Mouse (Mus musculus): Measurements from ENCODE around the gene Kctd12. TPM values are rescaled to one million over a fixed set of nuclear protein-coding genes. Genes with fewer than 3 reads are reported as not detected.

Kctd12 gene
- polyA plus RNA-seq, 1 experiment from 2014 or later: 23.2 TPM

DNA sequence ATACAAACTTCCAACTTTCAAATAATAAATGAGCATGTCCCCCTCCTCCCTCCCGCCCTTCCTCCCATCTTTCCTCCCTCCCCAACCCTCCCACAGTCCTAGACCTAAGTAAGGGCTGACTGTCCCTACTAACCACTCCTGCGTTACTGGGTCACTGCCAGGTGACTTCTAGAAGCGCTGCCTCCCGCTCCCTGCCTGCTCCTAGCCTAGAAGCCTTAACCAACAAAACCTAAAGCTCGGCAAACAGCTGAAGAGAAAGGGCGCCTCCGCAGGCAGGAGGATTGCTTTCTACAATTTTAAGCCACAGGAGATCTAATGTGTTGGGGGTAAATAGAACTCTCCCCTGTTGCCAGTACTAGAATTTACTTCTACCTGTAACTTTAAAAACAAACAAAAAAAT, 2.0 kb downstream of the Kctd12 start:
- no peaks in the 10 kb centered on the region for H3K9me3 ChIP-seq (ENCODE audit: control insufficient read depth, low read depth, low read length)
- peak overlapping the region; percentile 55; the same call in 1 of the 2 replicates for H3K9ac ChIP-seq (replicated peaks; ENCODE audit: low read depth, low read length)
- H3K27me3 ChIP-seq (ENCODE audit: control insufficient read depth, insufficient read depth, low read length): no peaks in the 10 kb centered on the region
- no peak for ATAC-seq (ENCODE audit: insufficient number of reproducible peaks, insufficient read depth, low FRiP score, low read depth)
- peak overlapping the region; percentile 80 for H3K4me3 ChIP-seq (ENCODE audit: low read depth, low read length)
- H3K27ac ChIP-seq (ENCODE audit: low read length): no peak overlapping the region
- peak overlapping the region; percentile 92 for H3K4me2 ChIP-seq (replicated peaks; ENCODE audit: low read depth, low read length)
- no peaks in the 10 kb centered on the region for H3K36me3 ChIP-seq (ENCODE audit: control insufficient read depth, insufficient read depth, low read length)
- 14% methylated on average over 7 of the region's 7 CpGs for WGBS
- H3K4me1 ChIP-seq (ENCODE audit: control insufficient read depth, insufficient read depth, low read length): no peaks in the 10 kb centered on the region

GRCm38 (mm10) chr14:102979831-102980230, 2.6 kb downstream of the Kctd12 start:
- Histone ChIP-seq H3K27me3 (ENCODE audit: control insufficient read depth, insufficient read depth, low read length) (no peaks in the 10 kb centered on the region), H3K4me2 (replicated peaks; ENCODE audit: low read depth, low read length) (peak overlapping the region; percentile 92), H3K9ac (replicated peaks; ENCODE audit: low read depth, low read length) (no peak overlapping the region), H3K27ac (ENCODE audit: low read length) (no peak overlapping the region), H3K4me1 (ENCODE audit: control insufficient read depth, insufficient read depth, low read length) (no peaks in the 10 kb centered on the region), H3K4me3 (ENCODE audit: low read depth, low read length) (peak overlapping the region; percentile 80), H3K9me3 (ENCODE audit: control insufficient read depth, low read depth, low read length) (no peaks in the 10 kb centered on the region), H3K36me3 (ENCODE audit: control insufficient read depth, insufficient read depth, low read length) (no peaks in the 10 kb centered on the region)
- WGBS: 11% methylated on average over 10 of the region's 10 CpGs
- ATAC-seq (ENCODE audit: insufficient number of reproducible peaks, insufficient read depth, low FRiP score, low read depth): no peak

DNA sequence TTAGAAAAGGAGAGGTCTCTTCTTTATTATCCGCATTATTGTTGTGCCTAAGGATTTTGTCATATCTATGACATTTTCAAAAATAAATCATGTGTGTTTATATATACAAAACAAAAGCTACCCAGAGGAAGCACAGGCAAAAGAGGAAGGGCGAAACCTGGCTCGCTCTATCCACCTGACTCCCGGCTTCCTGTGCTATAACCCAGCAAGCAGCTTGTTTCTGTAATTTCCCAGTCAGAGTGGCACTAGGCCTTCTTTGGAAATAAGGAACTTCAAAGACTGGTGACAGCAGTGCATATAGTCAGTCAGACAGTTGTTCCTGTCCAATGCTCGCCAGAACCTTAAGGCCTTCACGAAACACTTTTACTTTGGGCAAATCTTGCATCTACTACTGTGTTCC, 6.6 kb downstream of the Kctd12 start:
- Histone ChIP-seq H3K4me2 (replicated peaks; ENCODE audit: low read depth, low read length) (no peak overlapping the region), H3K27ac (ENCODE audit: low read length) (no peak overlapping the region), H3K9me3 (ENCODE audit: control insufficient read depth, low read depth, low read length) (no peaks in the 10 kb centered on the region), H3K9ac (replicated peaks; ENCODE audit: low read depth, low read length) (no peak overlapping the region), H3K4me1 (ENCODE audit: control insufficient read depth, insufficient read depth, low read length) (no peaks in the 10 kb centered on the region), H3K36me3 (ENCODE audit: control insufficient read depth, insufficient read depth, low read length) (no peaks in the 10 kb centered on the region), H3K27me3 (ENCODE audit: control insufficient read depth, insufficient read depth, low read length) (no peaks in the 10 kb centered on the region), H3K4me3 (ENCODE audit: low read depth, low read length) (no peak overlapping the region)
- 84% methylated on average over 6 of the region's 6 CpGs for WGBS
- ATAC-seq (ENCODE audit: insufficient number of reproducible peaks, insufficient read depth, low FRiP score, low read depth): no peak

- no peak overlapping the region for H3K9ac ChIP-seq (replicated peaks; ENCODE audit: low read depth, low read length)
- 79% methylated on average over 5 of the region's 5 CpGs for WGBS
- H3K4me2 ChIP-seq (replicated peaks; ENCODE audit: low read depth, low read length): no peak overlapping the region
Measured at GRCm38 (mm10) chr14:102968824-102969223, 13.6 kb downstream of the Kctd12 start.

DNA sequence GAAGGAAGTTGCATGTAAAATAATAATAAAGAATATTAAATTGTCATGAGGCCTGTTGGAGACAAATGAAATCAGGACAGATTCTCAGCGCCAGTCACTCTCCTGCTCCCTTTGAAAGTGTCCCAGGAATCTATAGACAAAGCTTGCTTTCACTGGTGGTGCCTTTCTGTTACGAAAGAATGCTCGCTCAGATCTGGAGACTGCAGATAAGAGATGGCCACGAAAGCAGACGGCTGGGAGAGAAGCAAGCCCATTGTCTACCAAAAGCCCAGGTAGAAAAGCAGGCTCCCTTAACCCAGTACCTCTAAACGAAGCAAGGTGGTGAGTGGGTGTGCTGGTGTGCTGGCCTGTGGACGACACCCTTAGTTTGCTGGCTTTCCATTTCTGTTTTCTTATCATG, 16.2 kb downstream of the Kctd12 start:
- no peak overlapping the region for H3K9ac ChIP-seq (replicated peaks; ENCODE audit: low read depth, low read length)
- H3K4me1 ChIP-seq (ENCODE audit: control insufficient read depth, insufficient read depth, low read length): no peaks in the 10 kb centered on the region
- no peaks in the 10 kb centered on the region for H3K36me3 ChIP-seq (ENCODE audit: control insufficient read depth, insufficient read depth, low read length)
- WGBS: 44% methylated on average over 7 of the region's 7 CpGs
- no peak overlapping the region for H3K4me2 ChIP-seq (replicated peaks; ENCODE audit: low read depth, low read length)
- no peaks in the 10 kb centered on the region for H3K27me3 ChIP-seq (ENCODE audit: control insufficient read depth, insufficient read depth, low read length)
- H3K27ac ChIP-seq (ENCODE audit: low read length): no peak overlapping the region
- no peak overlapping the region for H3K4me3 ChIP-seq (ENCODE audit: low read depth, low read length)
- ATAC-seq (ENCODE audit: insufficient number of reproducible peaks, insufficient read depth, low FRiP score, low read depth): no peak
- H3K9me3 ChIP-seq (ENCODE audit: control insufficient read depth, low read depth, low read length): no peaks in the 10 kb centered on the region

More at GRCm38 (mm10) chr14:102968824-102969223, 13.6 kb downstream of the Kctd12 start:
- Histone ChIP-seq H3K27me3 (ENCODE audit: control insufficient read depth, insufficient read depth, low read length) (no peaks in the 10 kb centered on the region), H3K4me1 (ENCODE audit: control insufficient read depth, insufficient read depth, low read length) (no peaks in the 10 kb centered on the region), H3K9me3 (ENCODE audit: control insufficient read depth, low read depth, low read length) (no peaks in the 10 kb centered on the region), H3K36me3 (ENCODE audit: control insufficient read depth, insufficient read depth, low read length) (no peaks in the 10 kb centered on the region), H3K27ac (ENCODE audit: low read length) (no peak overlapping the region), H3K4me3 (ENCODE audit: low read depth, low read length) (no peak overlapping the region)
- ATAC-seq (ENCODE audit: insufficient number of reproducible peaks, insufficient read depth, low FRiP score, low read depth): no peak

DNA sequence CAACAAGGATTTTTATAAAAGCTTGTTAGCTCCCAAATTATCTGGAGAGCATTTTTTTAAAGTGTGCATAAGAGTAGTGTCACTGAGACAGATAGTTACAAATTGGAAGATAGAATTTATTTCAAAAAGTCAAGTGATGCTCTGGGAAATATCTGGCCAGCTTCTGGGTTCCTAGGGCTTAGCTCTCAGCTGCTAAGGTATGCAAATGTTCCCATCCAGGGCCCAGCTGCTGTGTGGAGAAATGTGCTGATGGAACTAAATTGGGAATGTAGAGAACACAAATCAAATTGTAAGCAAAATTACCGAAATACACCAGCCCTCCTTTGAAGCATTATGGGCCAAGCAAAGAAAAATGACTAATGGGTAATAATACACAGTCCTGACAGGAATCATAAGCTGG, 16.6 kb downstream of the Kctd12 start:
- H3K4me3 ChIP-seq (ENCODE audit: low read depth, low read length): no peak overlapping the region
- WGBS: 42% methylated on average over 1 of the region's 1 CpGs

DNA sequence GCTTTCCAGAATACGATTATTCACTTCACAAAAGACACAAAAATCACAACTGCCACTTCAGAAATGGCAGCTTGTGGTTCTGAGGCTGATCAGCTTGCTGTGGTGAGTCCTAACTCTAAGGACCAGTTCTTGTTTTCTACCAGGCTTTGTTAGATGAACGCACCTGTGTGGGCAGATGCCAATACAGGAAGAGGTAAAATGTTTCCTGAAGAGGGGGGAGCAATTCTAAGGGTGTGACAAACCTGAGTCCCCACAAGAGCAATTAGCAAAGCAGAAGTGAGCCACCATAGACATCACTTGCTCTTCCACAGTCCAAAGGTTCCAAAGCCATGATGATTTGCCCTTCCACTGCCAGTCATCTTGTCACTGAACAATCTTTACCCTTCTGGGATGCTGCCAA, 20.4 kb downstream of the Kctd12 start:
- 82% methylated on average over 2 of the region's 2 CpGs for WGBS
- H3K27ac ChIP-seq (ENCODE audit: low read length): no peak overlapping the region
- H3K4me1 ChIP-seq (ENCODE audit: control insufficient read depth, insufficient read depth, low read length): no peaks in the 10 kb centered on the region
- no peaks in the 10 kb centered on the region for H3K9me3 ChIP-seq (ENCODE audit: control insufficient read depth, low read depth, low read length)
- no peaks in the 10 kb centered on the region for H3K36me3 ChIP-seq (ENCODE audit: control insufficient read depth, insufficient read depth, low read length)
- no peak overlapping the region for H3K9ac ChIP-seq (replicated peaks; ENCODE audit: low read depth, low read length)
- H3K27me3 ChIP-seq (ENCODE audit: control insufficient read depth, insufficient read depth, low read length): no peaks in the 10 kb centered on the region
- no peak overlapping the region for H3K4me3 ChIP-seq (ENCODE audit: low read depth, low read length)
- ATAC-seq (ENCODE audit: insufficient number of reproducible peaks, insufficient read depth, low FRiP score, low read depth): no peak
- no peak overlapping the region for H3K4me2 ChIP-seq (replicated peaks; ENCODE audit: low read depth, low read length)

More for the DNA sequence above, 16.6 kb downstream of the Kctd12 start:
- Histone ChIP-seq H3K9ac (replicated peaks; ENCODE audit: low read depth, low read length) (no peak overlapping the region), H3K27me3 (ENCODE audit: control insufficient read depth, insufficient read depth, low read length) (no peaks in the 10 kb centered on the region), H3K27ac (ENCODE audit: low read length) (no peak overlapping the region), H3K9me3 (ENCODE audit: control insufficient read depth, low read depth, low read length) (no peaks in the 10 kb centered on the region), H3K4me1 (ENCODE audit: control insufficient read depth, insufficient read depth, low read length) (no peaks in the 10 kb centered on the region), H3K36me3 (ENCODE audit: control insufficient read depth, insufficient read depth, low read length) (no peaks in the 10 kb centered on the region), H3K4me2 (replicated peaks; ENCODE audit: low read depth, low read length) (no peak overlapping the region)
- ATAC-seq (ENCODE audit: insufficient number of reproducible peaks, insufficient read depth, low FRiP score, low read depth): 0 out of 2 replicates have a peak, but pooled peaks have one; percentile 14

DNA sequence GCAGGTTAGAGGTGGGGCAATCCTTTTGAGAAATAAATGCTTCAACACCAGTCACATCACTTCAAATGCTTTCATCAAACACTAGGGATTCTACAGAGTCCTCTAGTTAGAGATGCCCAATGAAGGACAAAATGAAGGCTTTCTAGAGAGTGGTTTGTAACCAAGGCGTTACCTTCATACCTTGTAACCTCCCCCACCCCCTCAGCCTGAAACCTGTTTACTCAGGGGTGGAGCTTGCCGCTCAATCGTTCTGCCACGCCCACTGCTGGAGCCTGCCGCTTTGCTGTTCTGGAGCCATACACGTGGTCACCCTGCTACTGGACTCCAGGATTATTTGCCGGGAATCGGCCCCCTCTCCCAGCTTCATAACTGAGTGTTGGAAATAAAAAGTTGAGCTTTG, 28.9 kb downstream of the Kctd12 start:
- no peak overlapping the region for H3K4me2 ChIP-seq (replicated peaks; ENCODE audit: low read depth, low read length)
- no peaks in the 10 kb centered on the region for H3K36me3 ChIP-seq (ENCODE audit: control insufficient read depth, insufficient read depth, low read length)
- H3K27me3 ChIP-seq (ENCODE audit: control insufficient read depth, insufficient read depth, low read length): no peaks in the 10 kb centered on the region
- 0 out of 2 replicates have a peak, but pooled peaks have one; percentile 49 for ATAC-seq (ENCODE audit: insufficient number of reproducible peaks, insufficient read depth, low FRiP score, low read depth)
- H3K4me1 ChIP-seq (ENCODE audit: control insufficient read depth, insufficient read depth, low read length): no peaks in the 10 kb centered on the region
- H3K4me3 ChIP-seq (ENCODE audit: low read depth, low read length): no peak overlapping the region
- H3K27ac ChIP-seq (ENCODE audit: low read length): no peak overlapping the region
- H3K9me3 ChIP-seq (ENCODE audit: control insufficient read depth, low read depth, low read length): no peaks in the 10 kb centered on the region
- 22% methylated on average over 8 of the region's 8 CpGs for WGBS
- H3K9ac ChIP-seq (replicated peaks; ENCODE audit: low read depth, low read length): no peak overlapping the region

GRCm38 (mm10) chr14:102951974-102952373, 30.5 kb downstream of the Kctd12 start:
- Histone ChIP-seq H3K36me3 (ENCODE audit: control insufficient read depth, insufficient read depth, low read length) (no peaks in the 10 kb centered on the region), H3K27me3 (ENCODE audit: control insufficient read depth, insufficient read depth, low read length) (no peaks in the 10 kb centered on the region), H3K27ac (ENCODE audit: low read length) (no peak overlapping the region), H3K9me3 (ENCODE audit: control insufficient read depth, low read depth, low read length) (no peaks in the 10 kb centered on the region), H3K4me3 (ENCODE audit: low read depth, low read length) (no peak overlapping the region), H3K4me1 (ENCODE audit: control insufficient read depth, insufficient read depth, low read length) (no peaks in the 10 kb centered on the region), H3K9ac (replicated peaks; ENCODE audit: low read depth, low read length) (no peak overlapping the region), H3K4me2 (replicated peaks; ENCODE audit: low read depth, low read length) (no peak overlapping the region)
- 63% methylated on average over 1 of the region's 1 CpGs for WGBS
- ATAC-seq (ENCODE audit: insufficient number of reproducible peaks, insufficient read depth, low FRiP score, low read depth): no peak

Measured in stomach, embryonic 14.5 days (tissue).